19 mouse cellular contexts compared by ENCODE assay signal in the genomic region with DNA sequence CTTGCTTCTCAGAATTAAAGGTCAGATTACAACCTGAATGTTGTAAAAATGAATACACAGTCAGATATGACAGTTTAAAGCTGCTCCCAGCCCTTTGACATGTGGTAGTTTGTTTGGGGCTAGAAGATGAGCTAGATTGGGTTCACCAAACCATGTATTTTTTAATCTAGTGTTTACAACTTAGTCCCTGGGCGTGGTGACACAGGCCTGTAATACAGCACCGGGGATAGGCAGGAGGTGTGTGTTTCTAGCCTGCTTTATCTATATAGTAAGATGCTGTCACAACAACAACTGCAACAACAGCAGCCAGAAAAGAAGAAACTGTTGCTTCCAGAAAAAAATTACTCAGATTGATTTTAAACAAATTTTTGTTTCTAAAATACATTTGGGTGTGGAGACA. TPM values are rescaled to one million over a fixed set of nuclear protein-coding genes. Genes with fewer than 3 reads are reported as not detected.
"Had no signal": no experiment of that assay in that cellular context is flagged by ENCODE, and none has a peak within 500 bp of the region (broad histone marks: within the 10 kb centered on the region; RNA-seq: fewer than 3 reads in every experiment).

No protein-coding gene starts in this region.

- H3K27ac ChIP-seq: intestine, embryonic 15.5 days; kidney, embryonic 15.5 days; limb, embryonic 12.5 days; limb, embryonic 15.5 days; midbrain, embryonic 12.5 days; midbrain, embryonic 15.5 days; neural tube, embryonic 12.5 days; neural tube, embryonic 15.5 days had no signal

- DNase-seq: kidney, adult 11 months; left cerebral cortex, postnatal 4 days; lung, adult 2 months; lung, postnatal 14 days; lung, postnatal 4 days; right cerebral cortex, adult 18-20 months; right cerebral cortex, postnatal 14 days; right cerebral cortex, postnatal 4 days had no signal

- H3K36me3 ChIP-seq: intestine, embryonic 15.5 days had no signal

- H3K9ac ChIP-seq: intestine, embryonic 15.5 days; kidney, embryonic 15.5 days; limb, embryonic 12.5 days; limb, embryonic 15.5 days; midbrain, embryonic 12.5 days; midbrain, embryonic 15.5 days; neural tube, embryonic 12.5 days; neural tube, embryonic 15.5 days had no signal

- H3K9me3 ChIP-seq: intestine, embryonic 15.5 days; kidney, embryonic 15.5 days; limb, embryonic 12.5 days; limb, embryonic 15.5 days; midbrain, embryonic 12.5 days; midbrain, embryonic 15.5 days; neural tube, embryonic 12.5 days; neural tube, embryonic 15.5 days had no signal

- H3K4me3 ChIP-seq: intestine, embryonic 15.5 days; kidney, embryonic 15.5 days; limb, embryonic 12.5 days; limb, embryonic 15.5 days; midbrain, embryonic 12.5 days; midbrain, embryonic 15.5 days; neural tube, embryonic 12.5 days; neural tube, embryonic 15.5 days had no signal

- ATAC-seq: intestine, embryonic 15.5 days; midbrain, embryonic 15.5 days had no signal

- H3K4me2 ChIP-seq: intestine, embryonic 15.5 days; kidney, embryonic 15.5 days; limb, embryonic 12.5 days; limb, embryonic 15.5 days; midbrain, embryonic 12.5 days; midbrain, embryonic 15.5 days; neural tube, embryonic 12.5 days; neural tube, embryonic 15.5 days had no signal

- H3K27me3 ChIP-seq: intestine, embryonic 15.5 days; kidney, embryonic 15.5 days; limb, embryonic 15.5 days; neural tube, embryonic 15.5 days had no signal

- H3K4me1 ChIP-seq: limb, embryonic 15.5 days had no signal

RNA-seq across cellular contexts. Expression of gene Acox2, which starts 38.2 kb away (rescaled TPM):
- total RNA-seq: layer of hippocampus, adult 8-10 months; left cerebral cortex, postnatal 14 days; megakaryocyte progenitor cell, adult 5-6 weeks had no signal
- polyA plus RNA-seq: limb, embryonic 12.5 days; midbrain, embryonic 12.5 days; midbrain, embryonic 15.5 days; neural tube, embryonic 12.5 days; neural tube, embryonic 15.5 days had no signal
